Mouse (Mus musculus) myocyte (in vitro differentiated cells): Measurements from ENCODE around the gene Rrh. TPM values are rescaled to one million over a fixed set of nuclear protein-coding genes. Genes with fewer than 3 reads are reported as not detected.

Experiments
- H3K27me3 ChIP-seq: one replicate; pipeline ENCODE4 v1.6.1; 2011; ENCODE audit not compliant: control insufficient read depth, insufficient read depth, insufficient read length
- H3K36me3 ChIP-seq: one replicate; pipeline ENCODE4 v1.6.1; 2011; ENCODE audit not compliant: control insufficient read depth, insufficient read depth
- H3K4me2 ChIP-seq: one replicate; pipeline ENCODE4 v1.6.1; 2011; ENCODE audit warnings: low read depth, control low read depth
- H3K4me3 ChIP-seq: one replicate; pipeline ENCODE4 v1.5.1; 2011; ENCODE audit warnings: mild to moderate bottlenecking, control low read depth, moderate library complexity
- H3K79me2 ChIP-seq: one replicate; pipeline ENCODE4 v1.6.1; 2011; ENCODE audit not compliant: control insufficient read depth, insufficient read depth
- H3ac ChIP-seq: one replicate; pipeline ENCODE4 v1.6.1; 2011; ENCODE audit not compliant: control insufficient read depth, insufficient read length
- CEBPB ChIP-seq: IDR thresholded peaks from 2 replicates; pipeline ENCODE4 v1.6.1; 2011; ENCODE audit warnings: mild to moderate bottlenecking, moderate library complexity; ENCODE audit not compliant: poor library complexity, insufficient read depth, severe bottlenecking
- E2F4 ChIP-seq: IDR thresholded peaks from one replicate; pipeline ENCODE4 v1.6.1; 2011; ENCODE audit warnings: mild to moderate bottlenecking, control low read depth, moderate library complexity; ENCODE audit not compliant: insufficient read depth
- MAX ChIP-seq: IDR thresholded peaks from one replicate; pipeline ENCODE4 v1.6.1; 2011; ENCODE audit warnings: low read depth, mild to moderate bottlenecking, control low read depth
- MYOD1 ChIP-seq, 3 experiments: IDR thresholded peaks; one replicate each; pipeline ENCODE4 v1.6.1; 2011; ENCODE audit warnings: control low read depth in 2 of 3, low read depth in 2 of 3, mild to moderate bottlenecking in 2 of 3, moderate library complexity in 1 of 3; ENCODE audit not compliant: insufficient read length in 2 of 3, control insufficient read depth in 1 of 3
- MYOG ChIP-seq, 3 experiments: IDR thresholded peaks; one replicate each; pipeline ENCODE4 v1.6.1; 2011; ENCODE audit warnings: control low read depth in 2 of 3, low read depth in 2 of 3, mild to moderate bottlenecking in 2 of 3; ENCODE audit not compliant: insufficient read length in 2 of 3, control insufficient read depth in 1 of 3, insufficient read depth in 1 of 3
- POLR2A ChIP-seq: IDR thresholded peaks from one replicate; pipeline ENCODE4 v1.6.1; 2011; ENCODE audit warnings: low read depth, mild to moderate bottlenecking, control low read depth, moderate library complexity; ENCODE audit not compliant: insufficient read length
- POLR2AphosphoS2 ChIP-seq: IDR thresholded peaks from one replicate; pipeline ENCODE4 v1.6.1; 2011; ENCODE audit warnings: low read depth, control low read depth; ENCODE audit not compliant: insufficient read length
- REST ChIP-seq: IDR thresholded peaks from one replicate; pipeline ENCODE4 v1.6.1; 2011; ENCODE audit warnings: mild to moderate bottlenecking, control low read depth, moderate library complexity; ENCODE audit not compliant: insufficient read depth, insufficient read length
- SRF ChIP-seq: IDR thresholded peaks from one replicate; pipeline ENCODE4 v1.6.1; 2011; ENCODE audit warnings: low read depth; ENCODE audit not compliant: control insufficient read depth, insufficient read length
- TCF12 ChIP-seq: IDR thresholded peaks from one replicate; pipeline ENCODE4 v1.6.1; 2011; ENCODE audit warnings: mild to moderate bottlenecking, control low read depth; ENCODE audit not compliant: poor library complexity, insufficient read depth, severe bottlenecking
- TCF3 ChIP-seq: IDR thresholded peaks from one replicate; pipeline ENCODE4 v1.6.1; 2011; ENCODE audit warnings: low read depth, control low read depth; ENCODE audit not compliant: insufficient read length
- USF1 ChIP-seq: IDR thresholded peaks from one replicate; pipeline ENCODE4 v1.6.1; 2011; ENCODE audit warnings: low read depth, mild to moderate bottlenecking, control low read depth, moderate library complexity
- polyA plus RNA-seq: library from polyadenylated mRNA; unstranded; fragments of >200 nt; fragmentation: generic; extraction: Trizol; gene quantifications from one replicate; pipeline ENCODE4 v1.2.1, GENCODE M21; 2012; ENCODE audit warnings: missing spikeins

Rrh gene
- polyA plus RNA-seq, 1 experiment: not detected

GRCm38 (mm10) chr3:129831035-129831568, 8.7 kb upstream of the Rrh start, which contains the start of gene Gar1:
TSS of gene Gar1 (minus strand) at chr3:129831396.
- Histone ChIP-seq H3K27me3 (no peaks in the 10 kb centered on the region), H3ac (peak within 1 kb of the TSS; percentile 42), H3K4me2 (peak within 1 kb of the TSS; percentile 87), H3K36me3 (no peaks in the 10 kb centered on the region), H3K4me3 (peak within 1 kb of the TSS; percentile 91), H3K79me2 (peaks cover 40% of the 10 kb centered on the region)
- TF ChIP-seq TCF3: peak; percentile 51
- TF ChIP-seq SRF: peak; percentile 88
- peak; percentile 2 for TF ChIP-seq TCF12
- peak; percentile 87 for TF ChIP-seq POLR2A
- peak; percentile 70 for TF ChIP-seq POLR2AphosphoS2
- TF ChIP-seq MYOD1 (IDR thresholded peaks at IDR 0.05; ENCODE audit: control insufficient read depth in 1 of 3, insufficient read length in 2 of 3, low read depth in 2 of 3): peak; percentile 24 to 96 (median 91)
- TF ChIP-seq REST: no peak
- peak; percentile 91 to 97 (median 96) for TF ChIP-seq MYOG (IDR thresholded peaks at IDR 0.05; ENCODE audit: control insufficient read depth in 1 of 3, insufficient read depth in 1 of 3, insufficient read length in 2 of 3, low read depth in 2 of 3)
- peak; percentile 25 for TF ChIP-seq E2F4
- TF ChIP-seq MAX: peak; percentile 79
- TF ChIP-seq CEBPB: no peak
- no peak for TF ChIP-seq USF1

GRCm38 (mm10) chr3:129830626-129831025, 8.2 kb upstream of the Rrh start:
- H3K4me3 ChIP-seq: peak overlapping the region; percentile 91
- peak overlapping the region; percentile 87 for H3K4me2 ChIP-seq
- TF ChIP-seq MYOD1 (IDR thresholded peaks at IDR 0.05; ENCODE audit: control insufficient read depth in 1 of 3, insufficient read length in 2 of 3, low read depth in 2 of 3) (no peak), SRF (no peak), USF1 (no peak), MYOG (IDR thresholded peaks at IDR 0.05; ENCODE audit: control insufficient read depth in 1 of 3, insufficient read depth in 1 of 3, insufficient read length in 2 of 3, low read depth in 2 of 3) (no peak), POLR2AphosphoS2 (no peak), CEBPB (no peak)
- H3K36me3 ChIP-seq: no peaks in the 10 kb centered on the region
- peak overlapping the region; percentile 42 for H3ac ChIP-seq
- no peaks in the 10 kb centered on the region for H3K27me3 ChIP-seq
- H3K79me2 ChIP-seq: peaks cover 40% of the 10 kb centered on the region

GRCm38 (mm10) chr3:129827691-129828090, 5.3 kb upstream of the Rrh start:
- no peak overlapping the region for H3ac ChIP-seq
- TF ChIP-seq TCF12 (no peak), E2F4 (no peak), MYOD1 (IDR thresholded peaks at IDR 0.05; ENCODE audit: control insufficient read depth in 1 of 3, insufficient read length in 2 of 3, low read depth in 2 of 3) (no peak), SRF (no peak), MYOG (IDR thresholded peaks at IDR 0.05; ENCODE audit: control insufficient read depth in 1 of 3, insufficient read depth in 1 of 3, insufficient read length in 2 of 3, low read depth in 2 of 3) (no peak), TCF3 (no peak), REST (no peak), USF1 (no peak), CEBPB (no peak), POLR2AphosphoS2 (no peak), POLR2A (no peak), MAX (no peak)
- H3K27me3 ChIP-seq: no peaks in the 10 kb centered on the region
- peaks cover 40% of the 10 kb centered on the region for H3K79me2 ChIP-seq
- H3K4me2 ChIP-seq: no peak overlapping the region
- H3K4me3 ChIP-seq: no peak overlapping the region
- peaks cover 5% of the 10 kb centered on the region for H3K36me3 ChIP-seq

- no peaks in the 10 kb centered on the region for H3K27me3 ChIP-seq
- H3K79me2 ChIP-seq: peaks cover 40% of the 10 kb centered on the region
- no peak overlapping the region for H3ac ChIP-seq
- H3K4me3 ChIP-seq: no peak overlapping the region
- peaks cover 5% of the 10 kb centered on the region for H3K36me3 ChIP-seq
- H3K4me2 ChIP-seq: no peak overlapping the region
- TF ChIP-seq POLR2A: no peak
- TF ChIP-seq MAX: no peak
- TF ChIP-seq REST: no peak
- TF ChIP-seq CEBPB: no peak
- no peak for TF ChIP-seq POLR2AphosphoS2
- no peak for TF ChIP-seq TCF3
- no peak for TF ChIP-seq MYOD1 (IDR thresholded peaks at IDR 0.05; ENCODE audit: control insufficient read depth in 1 of 3, insufficient read length in 2 of 3, low read depth in 2 of 3)
- no peak for TF ChIP-seq E2F4
- TF ChIP-seq USF1: no peak
- TF ChIP-seq TCF12: no peak
- TF ChIP-seq SRF: no peak
- no peak for TF ChIP-seq MYOG (IDR thresholded peaks at IDR 0.05; ENCODE audit: control insufficient read depth in 1 of 3, insufficient read depth in 1 of 3, insufficient read length in 2 of 3, low read depth in 2 of 3)
These were observed 4.3 kb upstream of the Rrh start for GRCm38 (mm10) chr3:129826691-129827090.

GRCm38 (mm10) chr3:129824891-129825290, 2.5 kb upstream of the Rrh start:
- H3K36me3 ChIP-seq: peaks cover 5% of the 10 kb centered on the region
- H3ac ChIP-seq: no peak overlapping the region
- TF ChIP-seq POLR2A (no peak), CEBPB (no peak), TCF3 (no peak), E2F4 (no peak), SRF (no peak), POLR2AphosphoS2 (no peak), MYOD1 (IDR thresholded peaks at IDR 0.05; ENCODE audit: control insufficient read depth in 1 of 3, insufficient read length in 2 of 3, low read depth in 2 of 3) (no peak), USF1 (no peak), MYOG (IDR thresholded peaks at IDR 0.05; ENCODE audit: control insufficient read depth in 1 of 3, insufficient read depth in 1 of 3, insufficient read length in 2 of 3, low read depth in 2 of 3) (no peak), REST (no peak), MAX (no peak), TCF12 (no peak)
- H3K79me2 ChIP-seq: peaks cover 30% of the 10 kb centered on the region
- H3K4me3 ChIP-seq: no peak overlapping the region
- no peaks in the 10 kb centered on the region for H3K27me3 ChIP-seq
- no peak overlapping the region for H3K4me2 ChIP-seq
